Mouse (Mus musculus) urinary bladder, postnatal 10 days (tissue): Measurements from ENCODE around the gene Neo1.

Experiments used
- DNase-seq: peaks from one replicate; pipeline ENCODE4 v3.0.0; 2022; ENCODE audit warnings: low spot score

Neo1 gene

GRCm38 (mm10) chr9:59036159-59036731 lies at the start of gene Neo1:
Gene Neo1, minus strand, starts transcription at chr9:59036441.
- peak; percentile 61 for DNase-seq

DNA sequence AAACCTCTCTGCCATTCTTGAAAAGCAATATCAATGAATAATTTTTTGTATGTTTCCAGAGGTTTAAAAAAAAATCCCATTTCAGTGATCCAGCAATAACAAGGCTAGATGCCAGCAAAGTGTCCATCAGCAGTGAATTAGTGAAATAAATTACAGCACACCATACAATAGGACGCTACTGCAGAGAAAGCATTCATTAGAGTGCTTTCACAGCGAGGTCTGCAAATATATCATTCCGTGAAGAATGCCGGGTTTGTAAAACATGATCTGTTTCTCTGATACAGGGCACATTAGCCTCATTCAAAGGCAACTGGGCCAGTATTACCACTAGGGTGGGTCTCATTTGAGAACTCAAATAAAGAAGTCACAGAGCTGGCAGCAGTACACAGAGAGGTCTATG lies 39.4 kb upstream of the Neo1 start:
- DNase-seq = no peak

DNA sequence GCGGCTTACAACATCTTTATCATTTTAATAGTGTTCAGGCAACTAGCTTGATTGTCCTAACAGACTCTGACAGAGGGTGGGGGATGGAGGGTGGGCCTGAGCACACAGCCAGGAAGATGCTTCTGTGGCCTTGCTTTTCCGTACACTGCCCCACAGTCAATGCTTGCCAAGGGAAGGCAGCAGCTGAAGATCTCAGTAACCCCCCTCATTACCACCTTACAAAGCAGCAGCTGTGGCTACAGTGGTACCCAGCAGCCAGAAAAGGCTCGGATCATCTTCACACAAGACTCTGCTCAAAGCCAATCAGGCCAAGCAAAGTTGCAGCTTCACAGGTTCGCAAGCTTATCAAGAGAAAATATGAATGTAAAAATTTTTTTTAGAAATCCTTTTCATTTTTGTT lies 37.6 kb upstream of the Neo1 start:
- no peak for DNase-seq

DNA sequence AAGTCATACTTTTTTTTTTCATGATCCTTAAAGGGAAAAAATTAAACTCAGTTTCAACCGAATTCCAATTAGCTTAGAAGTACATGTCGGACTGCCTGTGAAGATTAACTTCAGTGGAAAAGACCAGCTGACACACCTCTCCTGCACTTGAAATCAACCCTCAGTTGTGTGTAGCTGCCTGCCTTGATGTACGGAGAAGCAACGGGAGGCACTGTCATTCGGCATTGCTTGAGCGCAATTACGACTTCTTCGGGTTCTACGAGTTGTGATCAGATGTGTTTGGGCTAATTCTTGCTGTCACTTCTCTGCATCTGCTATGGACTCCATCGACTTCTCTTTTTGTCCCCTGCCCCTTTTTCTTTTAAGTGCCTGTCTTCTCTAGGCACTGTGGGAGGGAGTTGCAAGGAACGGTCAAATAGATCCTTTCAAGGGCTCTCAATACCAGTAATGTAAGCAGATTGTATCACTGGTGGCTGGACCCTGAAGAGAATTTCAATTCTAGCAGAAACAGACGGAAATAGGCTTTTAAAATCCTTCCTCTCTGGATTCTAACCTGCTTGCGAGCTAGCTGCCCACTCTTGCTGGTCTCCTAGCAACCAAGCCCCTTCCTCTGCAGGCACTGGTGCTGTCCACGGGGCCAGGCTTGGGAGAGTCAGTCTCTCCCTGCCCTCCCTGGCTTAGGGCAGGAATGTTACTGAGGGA lies 36.0 kb upstream of the Neo1 start:
- no peak for DNase-seq

GRCm38 (mm10) chr9:59071220-59071977 lies 35.2 kb upstream of the Neo1 start:
- no peak for DNase-seq

DNA sequence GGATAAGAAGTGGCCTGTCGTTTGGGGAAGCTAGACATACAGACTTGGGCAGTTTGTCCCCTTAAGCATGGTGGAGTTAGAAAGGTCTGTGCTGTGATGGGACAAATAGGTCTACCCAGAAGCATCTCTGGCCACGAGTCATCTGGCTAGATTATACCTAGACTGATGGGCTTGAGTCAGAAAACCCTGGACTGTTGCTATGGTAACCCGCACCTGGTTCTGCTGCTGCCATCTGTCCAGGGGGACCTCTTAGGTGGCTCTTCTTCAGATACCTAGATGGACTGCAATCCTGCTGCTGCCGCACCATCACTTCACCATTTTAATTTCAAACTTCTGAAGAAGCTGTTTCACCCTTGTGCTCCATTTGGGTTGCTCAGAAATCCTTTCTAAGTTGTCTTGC lies 34.0 kb upstream of the Neo1 start:
- no peak for DNase-seq

GRCm38 (mm10) chr9:59065616-59066301 lies 29.5 kb upstream of the Neo1 start:
- no peak for DNase-seq

GRCm38 (mm10) chr9:59062409-59062808 lies 26.2 kb upstream of the Neo1 start:
- DNase-seq = no peak

DNA sequence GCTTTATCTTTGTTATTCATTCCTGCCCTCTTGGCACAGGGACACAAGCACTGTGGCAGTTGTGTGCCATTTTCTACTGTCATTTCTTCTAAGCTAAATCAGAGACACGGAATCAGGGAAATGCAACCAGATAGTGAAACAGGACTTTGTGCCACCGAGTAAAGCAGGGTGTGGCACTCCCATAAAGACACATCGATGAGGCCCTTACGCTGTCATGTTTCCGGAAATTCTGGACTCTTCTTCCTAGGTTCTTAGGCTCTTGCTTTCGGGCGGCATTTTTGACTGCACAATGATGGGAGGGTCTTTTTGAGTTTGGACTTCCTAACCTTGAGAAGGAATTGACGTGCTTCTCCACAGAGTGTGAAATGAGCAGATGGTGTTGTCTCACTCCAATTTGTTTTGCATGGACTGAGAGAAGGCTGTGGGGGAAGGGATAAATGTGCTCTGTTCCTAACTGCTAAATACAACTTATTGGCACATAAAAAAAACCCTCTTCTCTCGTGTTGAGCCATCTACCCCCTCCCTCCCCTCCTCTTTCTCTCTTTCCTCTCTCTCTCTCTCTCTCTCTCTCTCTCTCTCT lies 23.9 kb upstream of the Neo1 start:
- DNase-seq = no peak

GRCm38 (mm10) chr9:59059158-59059557 lies 22.9 kb upstream of the Neo1 start:
- no peak for DNase-seq

GRCm38 (mm10) chr9:59058060-59058459 lies 21.8 kb upstream of the Neo1 start:
- DNase-seq = no peak

GRCm38 (mm10) chr9:59056281-59056680 lies 20.0 kb upstream of the Neo1 start:
- DNase-seq = no peak

- no peak for DNase-seq
Observed at GRCm38 (mm10) chr9:59041805-59042204, 5.6 kb upstream of the Neo1 start.

DNA sequence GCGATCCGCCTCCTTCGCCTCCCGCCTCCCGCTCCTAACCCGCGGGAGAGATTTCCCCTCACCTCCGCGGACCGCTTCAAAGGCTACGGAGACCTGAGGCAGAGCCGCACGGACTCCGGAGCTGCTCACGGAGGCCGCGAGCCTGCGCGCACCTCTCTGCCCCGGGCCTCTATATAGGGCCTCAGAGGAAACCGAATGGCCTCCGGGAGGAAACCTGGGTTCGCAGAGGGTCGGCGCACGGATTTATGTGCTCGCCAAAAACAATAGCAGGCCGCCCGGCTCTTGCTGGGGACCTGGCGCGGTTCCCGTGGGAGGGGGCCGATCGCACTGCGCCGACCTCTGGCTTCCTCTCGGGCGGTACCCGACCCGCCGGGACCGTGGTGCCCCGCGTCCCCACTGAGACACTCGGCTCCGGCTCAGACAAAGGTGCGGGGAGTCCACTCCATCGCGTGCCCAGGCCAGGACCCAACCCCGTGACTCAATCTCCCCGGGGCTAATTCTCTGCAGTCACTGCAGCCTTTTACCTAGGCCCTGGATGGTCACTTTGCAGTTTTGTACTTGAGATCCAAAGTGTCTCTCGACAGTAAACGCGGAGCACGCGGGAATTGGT lies 596 bp upstream of the Neo1 start:
- no peak for DNase-seq

GRCm38 (mm10) chr9:59035342-59036158 lies 691 bp downstream of the Neo1 start:
- peak; percentile 18 for DNase-seq

GRCm38 (mm10) chr9:59034836-59035235 lies 1.4 kb downstream of the Neo1 start:
- DNase-seq = no peak

GRCm38 (mm10) chr9:59033492-59033891 lies 2.7 kb downstream of the Neo1 start:
- DNase-seq = no peak

DNA sequence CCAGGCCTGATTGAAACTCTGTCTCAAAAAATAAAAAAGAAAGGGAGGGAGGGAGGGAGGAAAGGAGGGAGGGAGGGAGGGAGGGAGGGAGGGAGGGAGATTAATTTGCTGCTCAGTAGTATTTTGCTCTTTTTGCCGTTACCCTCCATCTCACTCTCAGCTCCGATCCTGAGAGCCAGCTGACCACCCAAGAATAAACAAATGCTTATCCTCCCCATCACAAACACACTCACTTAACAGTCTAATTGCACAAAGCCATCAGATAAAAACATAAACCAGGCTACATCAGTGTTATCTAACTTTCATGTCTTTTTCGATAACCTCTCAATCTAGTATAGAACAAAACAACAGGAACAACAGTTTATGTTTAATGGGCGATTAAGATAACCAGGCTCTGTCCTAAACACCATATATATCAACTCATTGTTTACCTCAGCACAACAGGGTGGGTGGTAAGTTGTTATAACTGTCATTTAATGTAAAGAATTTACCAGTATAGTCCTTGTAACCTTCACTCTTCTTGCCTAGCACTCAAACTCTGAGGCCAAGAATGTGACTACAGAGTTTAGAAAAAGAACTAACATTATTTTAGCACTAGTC lies 11.9 kb downstream of the Neo1 start:
- DNase-seq = no peak

DNA sequence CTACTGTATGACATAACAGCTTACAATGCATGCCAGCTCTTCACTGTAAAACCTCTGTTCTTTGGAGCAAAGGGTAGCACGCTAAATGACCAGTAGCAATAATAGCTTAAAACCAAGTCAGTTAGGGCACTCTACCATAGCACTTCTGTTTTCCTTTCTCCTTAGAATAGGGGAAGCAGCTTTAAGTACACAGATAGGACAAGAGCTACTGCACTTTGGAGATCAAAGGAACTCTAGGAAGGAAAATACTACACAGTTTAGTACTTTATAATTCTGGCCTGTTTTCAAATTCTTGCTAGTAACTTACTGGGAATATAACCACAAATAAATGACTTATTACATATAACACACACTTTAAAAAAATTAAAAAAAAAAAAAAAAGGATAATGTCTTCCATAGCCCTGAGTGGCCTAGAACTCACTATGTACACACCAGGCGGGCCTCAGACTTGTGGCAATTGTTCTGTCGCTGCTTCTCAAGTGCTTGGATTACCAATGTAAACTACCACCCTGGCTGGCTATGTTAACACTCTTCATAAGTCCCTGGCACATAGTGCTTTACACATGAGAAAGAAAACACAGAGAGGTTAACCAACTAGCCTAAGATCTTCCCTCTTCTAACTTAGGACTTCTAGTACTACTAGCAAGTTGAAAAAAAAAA lies 20.1 kb downstream of the Neo1 start:
- no peak for DNase-seq

DNA sequence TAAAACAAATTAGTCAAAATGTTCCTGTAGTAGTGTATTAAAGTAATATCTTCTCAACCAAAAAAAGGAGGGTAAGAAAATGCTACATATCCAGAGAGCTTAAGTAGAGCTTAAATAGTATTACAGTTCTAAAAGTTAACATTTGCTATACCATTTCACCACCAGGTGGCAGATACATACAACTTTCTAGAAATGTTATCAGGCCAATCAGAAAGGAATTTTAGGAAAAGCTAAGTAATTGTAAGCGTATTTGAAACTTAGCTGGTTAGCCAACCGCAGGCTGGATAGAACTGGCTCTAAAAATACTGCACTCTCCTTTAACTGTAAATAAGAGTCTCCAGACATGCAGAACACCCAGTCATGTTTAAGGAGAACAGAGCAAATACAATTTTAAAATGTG lies 22.9 kb downstream of the Neo1 start:
- DNase-seq = no peak
